Mouse (Mus musculus): ENCODE data around the gene Nptxr. TPM values are rescaled to one million over a fixed set of nuclear protein-coding genes. Genes with fewer than 3 reads are reported as not detected.

The Nptxr gene
- total and polyA plus RNA-seq, 3 experiments: 0.09 to 2.1 (median 0.14) TPM

- no peaks in the 10 kb centered on the region for H3K9me3 ChIP-seq (replicated peaks; ENCODE audit: low read length)
- H3K9ac ChIP-seq (ENCODE audit: insufficient read depth, low read depth): no peak overlapping the region
- in situ Hi-C loops (cut with MboI; ENCODE audit: low pct_ligation_motif_present, low pct_unique_long_range_greater_than_20kb, low sequenced_read_pairs) (loop anchor here (5.0 to 10.0 kb wide), 2 partner anchors 54 to 82 kb away; no protein-coding TSS in a partner anchor), dilution Hi-C loops (cut with MboI; ENCODE audit: extremely low pct_ligation_motif_present, extremely low pct_unique_long_range_greater_than_20kb, low sequenced_read_pairs) (no loop called here)
- H3K36me3 ChIP-seq (replicated peaks in 1 of 2; ENCODE audit: control insufficient read depth in 1 of 2, insufficient read depth in 1 of 2, low read length in 1 of 2): peaks cover 39 to 68% of the 10 kb centered on the region in 2 experiments
- DNase-seq (ENCODE audit: extremely low read depth): peak; percentile 86
- no peak overlapping the region for H3K27ac ChIP-seq (ENCODE audit: insufficient read depth, low read depth)
- no peak overlapping the region for H3K4me3 ChIP-seq (replicated peaks in 1 of 3; ENCODE audit: low read depth in 2 of 3, low read length in 2 of 3, poor library complexity in 1 of 3)
- TF ChIP-seq SMC3 (IDR thresholded peaks at IDR 0.05; ENCODE audit: low read depth, low read length) (peak; percentile 81), ZMIZ1 (IDR thresholded peaks at IDR 0.05; ENCODE audit: low read depth, low read length) (peak; percentile 25; the same call in 1 of the 2 replicates), ZNF384 (IDR thresholded peaks at IDR 0.05; ENCODE audit: low read depth, low read length) (no peak), RAD21 (IDR thresholded peaks at IDR 0.05; ENCODE audit: low read depth, low read length) (peak; percentile 65), NELFE (IDR thresholded peaks at IDR 0.05; ENCODE audit: low read depth, low read length) (no peak), ETS1 (conservative IDR thresholded peaks at IDR 0.05; ENCODE audit: low read depth, low read length) (no peak), CTCF (conservative IDR thresholded peaks at IDR 0.05 in 1 of 2, IDR thresholded peaks at IDR 0.05 in 1 of 2; ENCODE audit: low read depth in 2 of 2, low read length in 2 of 2) (peak; percentile 86 to 95)
- H3K4me1 ChIP-seq (ENCODE audit: control insufficient read depth in 1 of 2, insufficient read depth in 2 of 2): peaks cover 3 to 54% of the 10 kb centered on the region in 2 experiments; a peak in 3 of 4 replicates
- H3K4me2 ChIP-seq (ENCODE audit: insufficient read depth, low read depth, poor library complexity, severe bottlenecking): no peak overlapping the region
- peaks cover 11% of the 10 kb centered on the region for H3K79me2 ChIP-seq (replicated peaks; ENCODE audit: control insufficient read depth, extremely low read depth, insufficient read depth, poor library complexity, severe bottlenecking)
- H3K27me3 ChIP-seq (replicated peaks): peaks cover under 1% of the 10 kb centered on the region
These were observed 25.8 kb upstream of the Nptxr start for GRCm38 (mm10) chr15:79830388-79830787.

GRCm38 (mm10) chr15:79829431-79829830 is 24.9 kb upstream of the Nptxr start:
- TF ChIP-seq JUN (IDR thresholded peaks at IDR 0.05; ENCODE audit: insufficient read depth, low read depth, low read length) (no peak), RCOR1 (conservative IDR thresholded peaks at IDR 0.05; ENCODE audit: low read depth, low read length) (no peak), MAZ (IDR thresholded peaks at IDR 0.05; ENCODE audit: low read depth, low read length) (no peak), SIN3A (IDR thresholded peaks at IDR 0.05; ENCODE audit: low read length) (no peak), SMC3 (IDR thresholded peaks at IDR 0.05; ENCODE audit: low read depth, low read length) (no peak), KAT2A (IDR thresholded peaks at IDR 0.05; ENCODE audit: insufficient replicate concordance, low read length) (no peak), USF2 (conservative IDR thresholded peaks at IDR 0.05; ENCODE audit: low read depth, low read length) (no peak), ETS1 (conservative IDR thresholded peaks at IDR 0.05; ENCODE audit: low read depth, low read length) (no peak), RAD21 (IDR thresholded peaks at IDR 0.05; ENCODE audit: low read depth, low read length) (no peak), POLR2AphosphoS2 (IDR thresholded peaks at IDR 0.05; ENCODE audit: low read depth, low read length) (no peak)
- Histone ChIP-seq H3K4me1 (ENCODE audit: control insufficient read depth in 1 of 2, insufficient read depth in 2 of 2) (peaks cover 1 to 54% of the 10 kb centered on the region in 2 experiments; a peak in 3 of 4 replicates), H3K9ac (ENCODE audit: insufficient read depth, low read depth) (no peak overlapping the region), H3K4me2 (ENCODE audit: insufficient read depth, low read depth, poor library complexity, severe bottlenecking) (no peak overlapping the region), H3K27ac (ENCODE audit: insufficient read depth, low read depth) (no peak overlapping the region), H3K9me3 (replicated peaks; ENCODE audit: low read length) (no peaks in the 10 kb centered on the region), H3K4me3 (replicated peaks in 1 of 3; ENCODE audit: low read depth in 2 of 3, low read length in 2 of 3, poor library complexity in 1 of 3) (no peak overlapping the region), H3K36me3 (replicated peaks in 1 of 2; ENCODE audit: control insufficient read depth in 1 of 2, insufficient read depth in 1 of 2, low read length in 1 of 2) (peaks cover 42 to 77% of the 10 kb centered on the region in 2 experiments), H3K27me3 (replicated peaks) (no peaks in the 10 kb centered on the region), H3K79me2 (replicated peaks; ENCODE audit: control insufficient read depth, extremely low read depth, insufficient read depth, poor library complexity, severe bottlenecking) (peaks cover 11% of the 10 kb centered on the region)
- no peak for DNase-seq (ENCODE audit: extremely low read depth)
- in situ Hi-C loops (cut with MboI; ENCODE audit: low pct_ligation_motif_present, low pct_unique_long_range_greater_than_20kb, low sequenced_read_pairs) (loop anchor here (5.0 kb wide), 1 partner anchor 57 kb away; no protein-coding TSS in a partner anchor), dilution Hi-C loops (cut with MboI; ENCODE audit: extremely low pct_ligation_motif_present, extremely low pct_unique_long_range_greater_than_20kb, low sequenced_read_pairs) (no loop called here)

Measured in CH12.LX (cell line).